Mouse (Mus musculus) liver, embryonic 14.5 days (tissue): ENCODE measurements around the gene Pgm2. TPM values are rescaled to one million over a fixed set of nuclear protein-coding genes. Genes with fewer than 3 reads are reported as not detected.

Experiments
- ATAC-seq: fragments of 200-750 bp; cut with Nextera tagmentation; 2 replicates; pipeline ENCODE4 v1.8.0; 2017; ENCODE audit warnings: moderate number of reproducible peaks, mild to moderate bottlenecking, moderate library complexity; ENCODE audit not compliant: insufficient read depth
- DNase-seq, 3 experiments: peaks; one replicate each; pipeline ENCODE4 v3.0.0-alpha.2; 2012 to 2013; ENCODE audit warnings: low read depth in 3 of 3, low spot score in 3 of 3
- H3K27ac ChIP-seq: fragments of 300-500 bp; sonication (generic); 2 replicates; pipeline ENCODE4 v1.5.1; 2014; ENCODE audit warnings: moderate library complexity, mild to moderate bottlenecking, control low read depth, inconsistent platforms
- H3K27me3 ChIP-seq: fragments of 300-500 bp; sonication (generic); 2 replicates; pipeline ENCODE4 v1.6.1; 2014; ENCODE audit warnings: mild to moderate bottlenecking, low read length, moderate library complexity; ENCODE audit not compliant: control insufficient read depth, insufficient read depth
- H3K36me3 ChIP-seq: fragments of 300-500 bp; sonication (generic); replicated peaks from 2 replicates; pipeline ENCODE4 v1.6.1; 2014; ENCODE audit warnings: low read depth; ENCODE audit not compliant: control insufficient read depth, insufficient read depth
- H3K4me1 ChIP-seq, 2 experiments: fragments of 200-500 bp in 1 of 2; fragments of 300-500 bp in 1 of 2; sonication (generic) in 1 of 2; replicated peaks; 2 replicates each; pipeline ENCODE4 v1.6.1; 2012 to 2014; ENCODE audit warnings: antibody characterized with exemption in 1 of 2, inconsistent platforms in 1 of 2, low read length in 1 of 2; ENCODE audit not compliant: control insufficient read depth in 2 of 2, insufficient read depth in 2 of 2
- H3K4me2 ChIP-seq: fragments of 300-500 bp; sonication (generic); 2 replicates; pipeline ENCODE4 v1.6.1; 2014; ENCODE audit warnings: low read depth, mild to moderate bottlenecking, control low read depth, moderate library complexity
- H3K4me3 ChIP-seq, 2 experiments: fragments of 200-500 bp in 1 of 2; fragments of 300-500 bp in 1 of 2; sonication (generic) in 1 of 2; 2 replicates each; pipeline ENCODE4 v1.5.1; 2012 to 2014; ENCODE audit warnings: low read depth in 2 of 2, low read length in 2 of 2, mild to moderate bottlenecking in 2 of 2, control low read depth in 1 of 2, inconsistent platforms in 1 of 2, moderate library complexity in 1 of 2; ENCODE audit not compliant: insufficient read depth in 1 of 2
- H3K9ac ChIP-seq: fragments of 300-500 bp; sonication (generic); replicated peaks from 2 replicates; pipeline ENCODE4 v1.6.1; 2014; ENCODE audit warnings: mild to moderate bottlenecking, control low read depth, moderate library complexity
- H3K9me3 ChIP-seq: fragments of 300-500 bp; sonication (generic); 2 replicates; pipeline ENCODE4 v1.6.1; 2016; ENCODE audit warnings: low read length, mixed read lengths; ENCODE audit not compliant: control insufficient read depth
- CTCF ChIP-seq: IDR thresholded peaks from 2 replicates; pipeline ENCODE4 v1.5.1; 2016; ENCODE audit warnings: antibody characterized with exemption, low read depth, control low read depth
- EP300 ChIP-seq: IDR thresholded peaks from 2 replicates; pipeline ENCODE4 v1.6.1; 2016; ENCODE audit warnings: antibody characterized with exemption, low read depth
- WGBS: fragments of 180-500 bp; shearing (Covaris S2); extraction: QIAGEN DNeasy Blood & Tissue Kit; methylation state at CpG from one replicate; pipeline ENCODE4 v1.1.7; 2014; ENCODE audit not compliant: insufficient replicate concordance; 5-methylcytosine and 5-hydroxymethylcytosine counted together
- microRNA-seq: library from miRNA; unstranded; fragments of <30 nt; microRNA quantifications from one replicate; pipeline ENCODE4, GENCODE M21; 2016
- polyA plus RNA-seq, 2 experiments: library from polyadenylated mRNA; depleted of rRNA in 1 of 2; stranded (reverse) in 1 of 2; unstranded in 1 of 2; fragments of >200 nt; fragmentation: Nextera tagmentation in 1 of 2; extraction: Ambion mirVana in 1 of 2; gene quantifications; 2 replicates each; pipeline versions ENCODE4 v1.2.1 to v1.2.3; 2012 to 2014

Pgm2 gene
- polyA plus RNA-seq, 2 experiments = 10.5 to 18.2 TPM

DNA sequence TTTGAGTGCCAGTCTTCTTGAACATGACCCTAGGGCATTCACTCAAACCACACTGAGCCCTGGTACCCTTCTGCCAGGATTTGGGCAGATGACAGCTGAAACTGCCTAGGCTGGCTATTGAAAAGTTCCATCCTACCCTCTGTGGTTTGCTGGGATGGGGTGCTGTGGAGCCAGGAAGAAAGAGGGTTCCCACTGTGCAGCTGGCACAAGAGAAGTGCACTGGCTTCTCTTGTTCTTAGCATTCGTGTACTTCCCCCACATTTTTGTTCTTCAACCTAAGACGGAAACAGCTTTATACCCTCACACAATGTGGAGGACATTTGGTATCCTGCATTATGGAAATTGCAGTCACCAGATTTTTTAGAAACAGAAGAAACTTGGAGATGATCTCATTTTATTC lies 73.1 kb downstream of the Pgm2 start:
- peaks cover 22 to 26% of the 10 kb centered on the region in 2 experiments for H3K4me1 ChIP-seq
- H3K27ac ChIP-seq = no peak overlapping the region
- H3K4me2 ChIP-seq = no peak overlapping the region
- 62% methylated on average over 2 of the region's 2 CpGs for WGBS
- DNase-seq (no peak), ATAC-seq (no peak)
- H3K9me3 ChIP-seq = no peaks in the 10 kb centered on the region
- no peaks in the 10 kb centered on the region for H3K27me3 ChIP-seq
- H3K36me3 ChIP-seq = no peaks in the 10 kb centered on the region
- no peak for TF ChIP-seq EP300
- H3K9ac ChIP-seq = no peak overlapping the region
- H3K4me3 ChIP-seq = no peak overlapping the region

- ATAC-seq (peak; percentile 48), DNase-seq (no peak)
- no peak overlapping the region for H3K4me3 ChIP-seq
- no peaks in the 10 kb centered on the region for H3K36me3 ChIP-seq
- WGBS = 75% methylated on average over 10 of the region's 10 CpGs
- TF ChIP-seq CTCF (no peak), EP300 (peak; percentile 40; the same call in 1 of the 2 replicates)
- no peak overlapping the region for H3K4me2 ChIP-seq
- H3K9me3 ChIP-seq = no peaks in the 10 kb centered on the region
- H3K27me3 ChIP-seq = no peaks in the 10 kb centered on the region
- H3K9ac ChIP-seq = no peak overlapping the region
- H3K27ac ChIP-seq = no peak overlapping the region
- H3K4me1 ChIP-seq = peaks cover 4 to 5% of the 10 kb centered on the region in 2 experiments
Observed at GRCm38 (mm10) chr5:64168990-64169540, 76.3 kb downstream of the Pgm2 start.

DNA sequence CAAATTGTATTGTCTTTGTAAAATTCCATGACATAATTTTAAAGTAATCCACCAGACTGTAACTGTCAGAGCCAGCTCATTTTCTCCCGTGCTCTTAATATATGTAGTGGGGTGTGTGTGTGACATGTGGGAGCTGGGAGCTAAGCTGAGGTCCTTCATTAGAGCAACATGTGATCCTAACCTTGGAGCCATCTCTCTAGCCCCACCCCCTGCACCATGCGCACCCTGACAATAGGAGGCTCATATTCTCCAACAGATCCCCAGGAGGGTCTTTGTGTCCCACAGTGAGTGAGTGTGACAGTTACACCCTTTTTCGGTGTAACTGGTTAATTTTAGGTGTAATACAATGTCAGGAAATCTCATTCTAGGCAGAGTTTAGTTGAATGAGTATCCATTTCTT lies 80.1 kb downstream of the Pgm2 start:
- Histone ChIP-seq H3K9me3 (no peaks in the 10 kb centered on the region), H3K9ac (no peak overlapping the region), H3K36me3 (no peaks in the 10 kb centered on the region), H3K4me3 (no peak overlapping the region), H3K27ac (no peak overlapping the region), H3K27me3 (no peaks in the 10 kb centered on the region), H3K4me1 (peaks cover 4 to 5% of the 10 kb centered on the region in 2 experiments), H3K4me2 (no peak overlapping the region)
- ATAC-seq = no peak
- 73% methylated on average over 3 of the region's 3 CpGs for WGBS
- no peak for TF ChIP-seq EP300
- TF ChIP-seq CTCF = no peak
- no peak for DNase-seq

DNA sequence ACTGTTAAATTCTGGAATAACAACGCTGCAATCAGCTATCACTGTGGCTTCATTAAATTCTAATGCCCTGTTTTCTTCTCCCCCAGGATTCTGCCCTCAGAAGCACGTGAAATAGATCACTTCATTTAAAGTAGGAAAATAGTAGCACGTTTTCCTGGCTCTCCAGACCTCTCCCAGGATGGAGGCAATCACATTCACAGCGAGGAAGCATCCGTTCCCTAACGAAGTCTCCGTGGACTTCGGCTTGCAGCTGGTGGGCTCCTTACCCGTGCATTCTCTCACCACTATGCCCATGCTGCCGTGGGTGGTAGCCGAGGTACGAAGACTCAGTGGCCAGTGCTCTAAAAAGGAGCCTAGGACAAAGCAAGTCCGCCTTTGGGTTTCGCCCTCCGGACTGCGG lies 80.6 kb downstream of the Pgm2 start:
- Histone ChIP-seq H3K4me2 (no peak overlapping the region), H3K9me3 (no peaks in the 10 kb centered on the region), H3K4me1 (peaks cover 4 to 5% of the 10 kb centered on the region in 2 experiments), H3K4me3 (no peak overlapping the region), H3K9ac (no peak overlapping the region), H3K36me3 (no peaks in the 10 kb centered on the region), H3K27ac (no peak overlapping the region), H3K27me3 (no peaks in the 10 kb centered on the region)
- DNase-seq (no peak), ATAC-seq (no peak)
- TF ChIP-seq EP300 (no peak), CTCF (no peak)
- WGBS = 80% methylated on average over 16 of the region's 16 CpGs

- Histone ChIP-seq H3K9ac (no peak overlapping the region), H3K9me3 (no peaks in the 10 kb centered on the region), H3K4me1 (peaks cover 2 to 4% of the 10 kb centered on the region in 2 experiments; a peak in 3 of 4 replicates), H3K27ac (no peak overlapping the region), H3K4me2 (no peak overlapping the region), H3K36me3 (no peaks in the 10 kb centered on the region), H3K4me3 (no peak overlapping the region), H3K27me3 (no peaks in the 10 kb centered on the region)
- ATAC-seq (no peak), DNase-seq (no peak)
- no peak for TF ChIP-seq EP300
- TF ChIP-seq CTCF = no peak
- WGBS = 54% methylated on average over 5 of the region's 5 CpGs
Observed at GRCm38 (mm10) chr5:64174429-64174935, 81.7 kb downstream of the Pgm2 start.

Small RNA genes within 50 kb of the gene (microRNA-seq; reads per million reads assigned to microRNA genes)
- not detected for gene Gm22395
- not detected for gene Gm23967

Other genes starting within 250 kb of the Pgm2 start
- gene Rell1, start 124.1 kb upstream of the Pgm2 start, polyA plus RNA-seq (2012; rRNA removed) = 2.6 and 4.3 TPM in 2 replicates
- gene Rell1, start 124.1 kb upstream of the Pgm2 start, polyA plus RNA-seq (2014; fragmentation: Nextera tagmentation; extraction: Ambion mirVana) = 4.4 and 4.8 TPM in 2 replicates
- gene Tbc1d1, start 63.4 kb downstream of the Pgm2 start, polyA plus RNA-seq (2012; rRNA removed) = 3.5 and 4.8 TPM in 2 replicates
- 5.6 and 6.7 TPM in 2 replicates for gene Tbc1d1, start 63.4 kb downstream of the Pgm2 start, polyA plus RNA-seq (2014; fragmentation: Nextera tagmentation; extraction: Ambion mirVana)